Mouse (Mus musculus): ENCODE results near the gene Gpr146.

DNA sequence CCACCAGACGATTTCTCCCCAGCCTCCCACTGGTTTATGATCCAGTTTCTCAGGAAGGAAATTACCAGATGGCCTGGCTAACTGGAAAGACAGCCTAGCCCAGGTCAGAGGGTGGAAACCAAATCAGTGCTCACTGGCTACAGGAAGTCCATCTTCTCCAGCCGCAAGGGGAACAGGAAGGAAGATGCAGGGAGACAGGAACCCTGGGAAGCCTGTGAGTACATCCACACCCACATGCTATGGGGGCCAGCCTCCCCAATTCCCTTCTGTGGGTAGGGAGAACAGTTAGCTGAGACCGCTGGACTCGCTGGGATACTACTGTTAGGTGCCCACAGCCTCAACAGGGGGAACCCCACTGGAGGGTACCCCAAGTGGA, 10.7 kb downstream of the Gpr146 start:
- no peak for TF ChIP-seq CTCF (IDR thresholded peaks at IDR 0.05; ENCODE audit: borderline replicate concordance, insufficient read depth, low read depth, low read length)
- TF ChIP-seq POLR2A (IDR thresholded peaks at IDR 0.05; ENCODE audit: borderline replicate concordance, insufficient read depth, low read length), result no peak

All from cerebellum, adult 2 months (tissue).